Mouse (Mus musculus) adrenal gland, adult 2 months (tissue): ENCODE results near the gene Fank1. TPM values are rescaled to one million over a fixed set of nuclear protein-coding genes. Genes with fewer than 3 reads are reported as not detected.
A peak's percentile ranks its signal among the peaks of the same experiment; 100 is the strongest.

Experiments used
- DNase-seq: peaks from one replicate; pipeline ENCODE4 v3.0.0; 2021
- polyA plus RNA-seq: library from polyadenylated mRNA; depleted of rRNA; stranded (reverse); fragments of >200 nt; gene quantifications from 2 replicates; pipeline ENCODE4 v1.2.3, GENCODE M21; 2012
- total RNA-seq, 2 experiments: library from RNA; stranded (reverse); gene quantifications; 2 replicates each; pipeline ENCODE4 v1.2.3; 2021

Gene Fank1
- total and polyA plus RNA-seq, 3 experiments, result 0.10 to 0.24 TPM; not detected in 1

DNA sequence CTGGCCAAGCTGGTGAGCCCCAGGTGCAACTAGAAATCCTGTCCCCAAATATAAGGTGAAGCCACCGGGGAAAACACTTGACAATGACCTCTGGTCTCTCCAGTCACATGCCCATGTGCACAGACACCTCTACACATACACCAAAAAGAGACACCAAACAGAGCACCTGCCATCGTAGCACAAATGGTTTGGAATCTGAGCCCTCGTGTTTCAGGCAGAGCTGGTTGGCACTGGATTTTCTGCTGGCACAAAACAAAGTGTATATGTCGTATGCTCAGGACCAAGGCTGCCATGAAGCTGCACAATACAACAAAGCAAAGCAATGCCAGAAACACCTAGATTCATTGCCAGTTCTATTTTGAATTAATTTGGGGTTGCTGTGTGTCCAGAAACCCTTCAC lies 8.6 kb upstream of the Fank1 start:
- DNase-seq, result no peak

GRCm38 (mm10) chr7:133768517-133768916 lies 8.1 kb upstream of the Fank1 start:
- DNase-seq, result no peak

- peak; percentile 74 for DNase-seq
Measured at GRCm38 (mm10) chr7:133775179-133775578, 1.5 kb upstream of the Fank1 start.

GRCm38 (mm10) chr7:133775796-133776625 lies 650 bp upstream of the Fank1 start:
- DNase-seq, result peak; percentile 74

GRCm38 (mm10) chr7:133781583-133781982 lies 4.9 kb downstream of the Fank1 start:
- DNase-seq, result no peak

DNA sequence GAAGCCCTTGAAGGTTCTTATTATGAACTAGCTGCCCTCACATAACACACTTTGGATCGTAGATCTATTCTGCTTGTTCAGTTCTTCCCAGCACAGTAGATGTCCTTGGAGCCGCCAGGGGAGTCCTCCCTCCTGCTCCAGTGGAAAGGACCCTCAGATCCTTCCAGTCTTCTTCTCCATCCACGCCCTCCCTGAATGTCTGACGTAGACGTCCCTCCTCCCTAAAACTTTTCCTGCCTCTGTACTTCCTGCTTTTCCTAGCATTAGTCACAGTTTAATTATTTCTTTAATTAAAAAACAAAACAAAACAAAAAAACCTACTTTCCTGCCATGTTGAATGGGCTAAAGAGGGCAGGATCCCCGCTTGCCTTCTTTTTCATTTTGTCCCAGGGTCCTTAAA lies 5.3 kb downstream of the Fank1 start:
- no peak for DNase-seq

DNA sequence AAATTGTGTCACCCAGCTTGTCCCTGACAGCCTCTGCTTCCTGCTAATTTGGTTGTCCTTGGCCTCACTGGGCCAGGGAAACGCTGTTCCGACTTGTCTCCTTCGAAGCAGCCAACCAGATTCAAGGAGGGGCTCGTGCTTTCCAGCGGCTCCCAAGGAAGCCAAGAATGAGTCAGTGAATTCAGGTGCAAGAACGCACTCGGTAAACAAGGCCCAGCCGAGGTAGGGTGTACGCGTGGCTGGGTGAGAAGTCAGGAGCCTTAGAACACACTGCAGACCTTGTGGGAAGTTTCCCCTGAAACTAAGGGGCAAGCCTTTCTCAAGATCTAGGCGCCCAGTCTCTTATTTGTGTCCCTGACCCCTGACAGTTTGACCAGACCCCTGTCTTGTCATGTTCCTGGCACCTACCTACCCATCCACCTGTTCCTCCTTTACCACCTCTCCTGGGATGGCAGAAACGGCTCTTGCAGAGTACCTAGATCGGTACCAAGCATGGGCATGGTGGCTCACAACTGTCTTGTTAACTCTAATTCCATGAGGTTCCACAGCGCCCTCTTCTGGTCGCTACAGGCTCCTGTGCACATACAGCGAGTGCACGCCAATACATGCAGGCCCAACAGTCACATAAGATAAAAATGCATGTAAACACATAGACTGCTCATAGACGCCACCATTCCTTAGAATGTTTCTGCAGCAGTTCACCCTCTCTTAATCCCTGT lies 6.2 kb downstream of the Fank1 start, which contains the start of gene Dhx32:
Gene Dhx32, minus strand, starts transcription at position 10 of the 719 bp plus-strand sequence.
- peak; percentile 82 for DNase-seq

DNA sequence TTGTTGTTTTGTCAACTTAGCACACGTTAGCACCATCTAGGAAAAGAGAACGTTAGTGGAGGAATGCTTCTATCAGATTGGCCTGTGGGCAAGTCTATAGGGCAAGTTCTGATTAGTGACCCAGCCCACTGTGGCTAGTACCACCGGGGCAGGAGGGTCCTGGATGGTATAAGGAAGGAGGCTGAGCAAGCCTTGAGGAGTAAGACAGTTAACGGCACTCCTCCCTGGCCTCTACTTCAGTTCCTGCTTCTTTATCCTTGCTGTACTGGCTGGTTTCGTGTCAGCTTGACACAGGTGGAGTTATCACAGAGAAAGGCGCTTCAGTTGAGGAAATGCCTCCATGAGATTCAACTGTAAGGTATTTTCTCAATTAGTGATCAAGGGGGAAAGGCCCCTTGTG lies 10.9 kb downstream of the Fank1 start:
- no peak for DNase-seq

GRCm38 (mm10) chr7:133788147-133788546 lies 11.5 kb downstream of the Fank1 start:
- DNase-seq, result no peak

DNA sequence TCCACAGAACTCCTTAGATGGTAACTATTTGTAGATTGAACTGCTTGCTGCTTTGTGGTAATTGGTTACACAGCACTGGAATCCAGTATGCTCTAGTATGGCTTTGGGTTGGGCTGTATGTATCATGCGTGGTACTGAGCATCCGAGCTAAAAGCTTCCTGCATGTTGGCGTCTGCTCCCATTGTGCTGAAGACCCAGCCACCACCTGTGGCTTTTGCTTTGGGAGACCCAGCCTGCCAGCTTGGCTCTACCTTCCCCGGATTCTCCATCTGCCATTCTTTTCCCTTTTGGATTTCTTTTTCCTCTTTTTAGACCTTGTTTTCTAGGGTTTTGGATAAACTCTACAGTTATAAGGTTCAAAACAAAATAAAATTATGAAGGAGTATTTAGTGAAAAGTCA lies 13.5 kb downstream of the Fank1 start:
- DNase-seq, result no peak

- no peak for DNase-seq
Measured at GRCm38 (mm10) chr7:133790608-133791229, 14.1 kb downstream of the Fank1 start.

DNA sequence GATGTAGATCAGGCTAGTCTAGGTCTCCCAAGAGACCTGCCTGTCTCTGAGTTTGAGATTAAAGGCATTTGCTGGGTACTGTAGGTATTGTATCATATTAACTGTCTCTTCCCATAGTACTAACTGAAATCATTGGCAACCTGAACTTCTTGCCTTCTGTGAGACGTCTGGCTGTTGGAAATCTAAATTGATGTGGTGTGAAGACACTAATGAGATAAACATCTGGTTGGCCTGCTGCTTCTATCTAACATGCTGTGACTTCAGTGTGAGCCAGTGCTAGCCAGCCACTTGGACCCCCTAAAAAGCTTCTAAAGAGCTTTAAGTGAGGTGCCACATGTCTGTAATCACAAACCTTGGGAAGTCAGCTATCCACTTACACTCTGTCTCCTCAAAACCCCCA lies 16.1 kb downstream of the Fank1 start:
- DNase-seq, result no peak

DNA sequence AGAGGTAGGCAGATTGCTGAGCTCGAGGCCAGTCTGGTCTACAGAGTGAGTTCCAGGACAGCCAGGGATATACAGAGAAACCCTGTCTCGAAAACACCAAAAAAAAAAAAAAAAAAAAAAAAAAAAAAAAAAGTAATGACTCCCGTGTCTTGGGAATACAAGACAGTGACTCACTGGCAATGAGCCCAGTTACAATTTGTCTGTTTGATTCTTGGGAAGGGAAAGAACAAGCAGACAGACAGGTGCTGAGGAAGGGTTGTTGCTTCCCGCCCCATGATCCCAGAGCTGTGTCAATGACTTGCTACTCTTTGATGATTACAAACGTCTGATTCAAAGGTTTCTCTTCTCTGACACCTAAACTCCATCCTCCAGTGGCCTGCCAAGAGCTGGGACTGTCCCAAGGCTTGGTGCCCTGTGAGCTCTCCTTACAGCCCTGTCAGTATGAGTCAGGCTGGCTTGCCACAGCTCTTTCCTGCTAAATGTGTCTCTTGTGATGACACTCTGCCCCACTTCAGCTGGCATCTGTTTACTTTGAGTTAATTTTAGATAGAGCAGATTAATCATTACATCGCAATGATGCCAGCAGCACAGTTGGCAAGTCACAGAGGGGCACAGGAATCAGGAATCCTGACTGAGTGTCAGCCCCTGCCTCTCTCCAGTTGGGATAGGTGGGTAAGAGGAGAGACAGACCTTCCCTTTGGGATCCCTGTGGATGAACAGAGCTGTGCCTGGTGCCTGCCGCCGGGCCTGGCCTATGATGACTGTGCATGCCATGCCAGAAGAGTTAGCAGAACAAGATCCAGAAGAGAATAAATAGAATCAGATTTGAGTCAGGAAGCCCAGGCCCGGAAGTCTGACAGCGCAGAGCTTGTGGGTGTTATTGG lies 16.8 kb downstream of the Fank1 start:
- DNase-seq, result peak; percentile 87

DNA sequence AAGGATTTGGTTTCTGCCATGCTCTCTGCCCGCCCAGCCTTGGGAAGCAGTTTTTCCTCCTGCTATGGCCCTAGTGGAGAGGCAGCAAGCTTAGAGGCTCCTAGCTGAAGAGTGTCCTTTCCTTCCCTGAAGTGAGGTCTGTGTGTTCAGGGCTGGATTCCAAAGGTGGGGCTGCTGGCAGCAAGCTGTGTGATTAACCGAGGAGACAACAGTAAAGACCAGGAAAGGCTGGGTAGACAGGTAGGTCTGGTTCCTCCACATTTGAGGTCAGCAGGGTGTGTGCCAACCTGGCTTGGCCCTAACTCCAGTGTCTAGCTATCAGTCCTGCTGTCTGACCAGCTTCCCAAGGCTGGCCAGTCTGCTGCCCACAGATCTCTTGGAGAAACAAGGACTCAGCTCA lies 18.1 kb downstream of the Fank1 start:
- DNase-seq, result no peak

DNA sequence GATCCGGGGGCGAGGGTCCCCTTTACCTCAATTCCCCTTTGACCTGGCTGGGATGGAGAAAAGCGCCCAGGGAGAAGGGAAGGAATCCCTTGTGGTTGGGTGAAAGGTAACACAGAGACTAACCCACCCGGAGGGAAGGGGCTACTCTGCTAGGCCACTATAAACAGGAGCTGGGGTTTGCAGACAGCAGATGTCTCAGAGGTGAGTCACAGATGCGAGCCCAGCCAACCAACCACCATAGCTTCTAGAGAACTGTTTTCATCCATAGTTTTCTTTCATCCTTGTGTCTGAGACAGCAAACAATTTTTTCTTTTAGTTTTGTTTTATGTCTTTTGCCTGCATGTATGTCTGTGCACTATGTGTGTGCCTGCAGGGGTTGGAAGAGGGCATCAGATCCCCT lies 23.3 kb downstream of the Fank1 start:
- no peak for DNase-seq

GRCm38 (mm10) chr7:133801823-133802222 lies 25.2 kb downstream of the Fank1 start:
- peak; percentile 26 for DNase-seq

GRCm38 (mm10) chr7:133805614-133806175 lies 29.0 kb downstream of the Fank1 start:
- peak; percentile 67 for DNase-seq

DNA sequence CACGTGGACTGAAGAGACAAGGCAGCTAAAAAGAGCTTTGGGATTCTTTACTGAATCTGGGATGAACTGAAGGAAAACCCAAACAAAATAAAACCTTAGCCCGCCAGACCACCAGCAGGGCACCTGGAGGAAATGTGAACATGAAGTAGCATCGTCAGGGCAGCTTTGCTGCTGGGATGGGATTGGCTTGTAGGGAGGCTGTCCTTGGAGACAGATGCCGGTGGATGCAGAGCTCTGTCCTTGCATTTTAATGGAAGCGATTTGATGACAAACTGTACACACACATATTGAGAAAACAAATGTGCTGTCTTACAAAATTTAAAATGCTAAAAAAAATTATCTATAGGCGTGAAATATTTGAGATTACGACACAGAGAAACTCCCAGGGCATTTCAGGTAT lies 36.3 kb downstream of the Fank1 start:
- no peak for DNase-seq

GRCm38 (mm10) chr7:133813331-133813730 lies 36.7 kb downstream of the Fank1 start:
- DNase-seq, result no peak

- no peak for DNase-seq
Measured at GRCm38 (mm10) chr7:133823751-133824150, 47.1 kb downstream of the Fank1 start.

DNA sequence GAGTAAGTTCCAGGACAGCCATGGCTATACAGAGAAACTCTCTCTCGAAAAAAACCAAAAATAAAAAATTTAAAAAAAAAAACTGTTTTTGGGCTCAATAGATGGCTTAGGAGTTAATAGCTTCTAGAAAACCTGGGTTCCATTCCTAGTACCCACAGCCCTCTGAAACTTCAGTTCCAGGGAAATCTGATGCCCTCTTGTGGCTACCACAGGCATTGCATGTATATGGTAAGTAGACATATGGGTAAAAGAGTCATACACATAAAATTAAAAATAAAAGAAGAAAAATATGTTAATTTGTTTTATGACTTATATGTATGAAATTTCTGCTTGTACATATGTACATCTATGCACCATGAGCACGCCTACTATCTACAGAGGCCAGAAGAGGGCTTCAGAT lies 47.9 kb downstream of the Fank1 start:
- DNase-seq, result no peak

DNA sequence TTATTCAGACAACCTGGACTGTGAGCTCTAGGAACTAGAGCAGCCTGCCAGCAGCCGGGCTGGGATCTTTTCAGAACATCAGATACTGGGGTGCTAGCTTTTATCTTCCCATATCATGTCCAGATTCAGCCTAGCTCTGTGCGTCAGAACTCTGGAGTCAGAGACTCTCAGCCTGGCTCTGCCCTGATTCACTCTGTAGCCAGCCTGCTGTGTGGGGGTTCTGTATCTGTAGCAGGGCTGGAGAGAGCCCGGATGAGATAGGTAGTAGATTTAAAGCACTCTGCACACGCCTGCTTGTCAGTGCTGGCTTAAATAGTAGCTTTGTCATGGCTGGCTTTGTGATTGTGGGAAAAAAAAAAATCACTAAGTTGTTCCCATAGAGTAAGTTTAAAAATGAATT lies 51.9 kb downstream of the Fank1 start:
- no peak for DNase-seq
